28 mouse cellular contexts compared by ENCODE assay signal in genomic region chr12:89829927-89830326, GRCm38 (mm10).
"Had no signal": no experiment of that assay in that cellular context is flagged by ENCODE, and none has a peak within 500 bp of the region (broad histone marks: within the 10 kb centered on the region; RNA-seq: fewer than 3 reads in every experiment).

No protein-coding gene starts in this region.

- H3K4me3 ChIP-seq: embryonic facial prominence, embryonic 10.5 days; embryonic facial prominence, embryonic 12.5 days; embryonic facial prominence, embryonic 13.5 days; embryonic facial prominence, embryonic 15.5 days; erythroblast, embryonic 14.5 days; forebrain, embryonic 10.5 days; forebrain, embryonic 12.5 days; forebrain, embryonic 13.5 days; forebrain, embryonic 15.5 days; gastrocnemius, adult 2 months had no signal

- H3K27ac ChIP-seq: embryonic facial prominence, embryonic 10.5 days; embryonic facial prominence, embryonic 12.5 days; embryonic facial prominence, embryonic 13.5 days; embryonic facial prominence, embryonic 15.5 days; forebrain, embryonic 10.5 days; forebrain, embryonic 12.5 days; forebrain, embryonic 13.5 days; forebrain, embryonic 15.5 days; gastrocnemius, adult 2 months had no signal

- H3K9ac ChIP-seq: embryonic facial prominence, embryonic 12.5 days; embryonic facial prominence, embryonic 13.5 days; embryonic facial prominence, embryonic 15.5 days; forebrain, embryonic 12.5 days; forebrain, embryonic 13.5 days; forebrain, embryonic 15.5 days; forebrain, postnatal 0 days had no signal

- ATAC-seq: forebrain, embryonic 13.5 days; forebrain, embryonic 14.5 days; forebrain, embryonic 15.5 days; forebrain, embryonic 16.5 days; forebrain, postnatal 0 days had no signal

- H3K36me3 ChIP-seq: embryonic facial prominence, embryonic 10.5 days; embryonic facial prominence, embryonic 12.5 days; embryonic facial prominence, embryonic 13.5 days; embryonic facial prominence, embryonic 15.5 days; forebrain, embryonic 10.5 days; forebrain, embryonic 12.5 days; forebrain, embryonic 15.5 days had no signal

- H3K27me3 ChIP-seq: embryonic facial prominence, embryonic 12.5 days; embryonic facial prominence, embryonic 13.5 days; embryonic facial prominence, embryonic 15.5 days; forebrain, embryonic 12.5 days; forebrain, embryonic 13.5 days; forebrain, embryonic 15.5 days had no signal

- DNase-seq: cerebellum, adult 18-20 months; cerebellum, adult 2 months; cerebellum, adult 8-10 months; cerebellum, adult 9-10 months; cerebellum, adult 9-11 months; cerebellum, postnatal 10 days; cerebellum, postnatal 14 days; cerebellum, postnatal 25 days; cerebellum, postnatal 36 days; embryo, embryonic 11 days; forebrain, postnatal 0 days; gastrocnemius, adult 2 months; gastrocnemius, postnatal 10 days; gastrocnemius, postnatal 14 days; gastrocnemius, postnatal 25 days; gastrocnemius, postnatal 36 days; heart, adult 11 months had no signal

- H3K4me2 ChIP-seq: embryonic facial prominence, embryonic 12.5 days; embryonic facial prominence, embryonic 13.5 days; embryonic facial prominence, embryonic 15.5 days; forebrain, embryonic 12.5 days; forebrain, embryonic 13.5 days; forebrain, embryonic 15.5 days had no signal

- H3K9me3 ChIP-seq: embryonic facial prominence, embryonic 10.5 days; embryonic facial prominence, embryonic 12.5 days; embryonic facial prominence, embryonic 13.5 days; embryonic facial prominence, embryonic 15.5 days; forebrain, embryonic 10.5 days; forebrain, embryonic 12.5 days; forebrain, embryonic 13.5 days; forebrain, embryonic 15.5 days had no signal

- H3K4me1 ChIP-seq: embryonic facial prominence, embryonic 10.5 days; embryonic facial prominence, embryonic 12.5 days; embryonic facial prominence, embryonic 13.5 days; embryonic facial prominence, embryonic 15.5 days; forebrain, embryonic 10.5 days; forebrain, embryonic 12.5 days; forebrain, embryonic 13.5 days; forebrain, embryonic 15.5 days had no signal
